Mouse (Mus musculus) mouse trophoblast stem cell (cell line): ENCODE data around the gene Ldlrad3.

Experiments used
- in situ Hi-C, 2 experiments: fragments of 300-500 bp; cut with MseI, MboI; formaldehyde crosslinking; loops; 2 replicates in 1 of 2; 3 replicates in 1 of 2; pipeline ENCODE4 v1.15.1; 2025

The Ldlrad3 gene

DNA sequence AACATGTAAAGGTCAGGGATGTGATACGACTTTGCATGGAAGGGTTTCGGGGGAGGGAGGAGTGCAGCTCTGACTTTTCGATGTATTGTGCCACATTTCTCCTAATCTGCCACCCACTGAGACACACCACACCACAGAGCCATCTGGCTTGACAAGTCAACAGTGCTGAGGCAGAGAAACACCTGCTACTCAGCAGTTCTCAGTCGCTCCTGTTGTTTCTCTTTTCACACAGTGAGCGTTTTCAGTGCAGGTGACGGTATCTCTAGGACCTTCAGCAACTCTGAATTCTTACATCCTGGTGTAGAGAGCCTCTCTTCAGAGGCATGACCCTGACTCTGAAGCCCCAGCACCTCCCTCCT, 68.8 kb downstream of the Ldlrad3 start:
- in situ Hi-C loops, result no loop called here

DNA sequence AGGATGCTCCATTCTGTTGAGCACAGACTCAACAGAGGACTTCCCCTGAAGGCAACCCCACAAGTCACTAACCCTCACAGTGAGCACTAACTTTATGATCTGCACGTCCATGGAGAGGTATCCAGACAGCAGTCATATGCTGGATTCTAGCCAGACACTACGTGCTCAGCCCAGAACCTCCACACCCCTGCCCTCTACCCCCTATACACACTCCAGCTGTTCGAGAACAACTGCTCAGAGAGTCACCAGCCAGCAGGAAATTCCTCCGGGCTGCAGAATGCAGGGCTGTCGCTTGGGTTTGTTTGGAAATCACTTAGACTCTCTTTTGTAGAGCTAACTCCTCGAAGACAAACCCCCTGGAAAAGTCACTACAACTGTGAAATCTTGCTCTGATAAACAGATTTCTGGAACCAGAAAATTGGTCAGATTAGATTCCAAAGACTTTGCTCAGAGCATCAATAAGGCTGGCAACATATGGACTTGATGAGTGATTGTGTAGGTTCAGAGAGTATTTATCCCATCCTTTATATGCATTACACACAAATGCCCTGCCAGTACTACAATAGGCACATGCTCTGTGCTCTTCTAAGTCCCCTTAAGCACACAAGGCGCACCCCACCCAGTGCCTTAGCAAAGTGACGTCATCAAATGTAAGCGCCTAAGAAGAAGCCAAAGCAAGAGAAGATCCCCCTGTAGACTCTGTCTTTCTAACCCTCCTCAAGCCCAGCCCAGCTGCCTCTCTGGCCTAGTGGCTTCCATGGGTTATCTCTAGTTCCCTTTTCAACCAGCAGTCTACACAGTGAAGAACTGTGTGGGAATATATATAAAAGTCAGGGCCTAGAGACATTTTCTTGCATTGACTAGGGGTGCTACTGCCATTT, 69.4 kb downstream of the Ldlrad3 start:
- in situ Hi-C loops, result no loop called here

GRCm38 (mm10) chr2:102113801-102114200, 72.4 kb downstream of the Ldlrad3 start:
- in situ Hi-C loops, result no loop called here

DNA sequence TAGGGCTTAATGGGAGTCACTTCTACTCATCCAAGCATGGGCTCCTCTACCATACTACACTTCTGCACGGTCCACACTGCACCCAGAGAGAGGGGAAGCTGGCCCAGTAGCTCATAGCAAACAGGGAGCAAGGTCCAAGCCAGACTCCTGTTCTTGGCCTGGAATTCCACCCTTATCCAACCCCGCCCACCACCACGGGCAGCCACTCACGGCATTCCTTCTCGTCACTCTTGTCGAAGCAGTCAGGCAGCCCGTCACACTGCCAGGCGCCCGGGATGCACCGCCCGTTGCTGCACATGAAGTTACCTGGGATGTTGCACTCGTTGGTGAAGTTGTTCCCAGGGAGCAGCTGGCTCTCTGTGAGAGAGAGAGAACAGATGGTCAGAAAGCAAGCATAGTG, 72.9 kb downstream of the Ldlrad3 start:
- in situ Hi-C loops, result no loop called here

- in situ Hi-C loops, result no loop called here
These were observed 74.2 kb downstream of the Ldlrad3 start for GRCm38 (mm10) chr2:102111906-102112499.

- in situ Hi-C loops, result no loop called here
These were observed 75.9 kb downstream of the Ldlrad3 start for GRCm38 (mm10) chr2:102110306-102110705.

GRCm38 (mm10) chr2:102107280-102107679, 78.9 kb downstream of the Ldlrad3 start:
- in situ Hi-C loops, result no loop called here

DNA sequence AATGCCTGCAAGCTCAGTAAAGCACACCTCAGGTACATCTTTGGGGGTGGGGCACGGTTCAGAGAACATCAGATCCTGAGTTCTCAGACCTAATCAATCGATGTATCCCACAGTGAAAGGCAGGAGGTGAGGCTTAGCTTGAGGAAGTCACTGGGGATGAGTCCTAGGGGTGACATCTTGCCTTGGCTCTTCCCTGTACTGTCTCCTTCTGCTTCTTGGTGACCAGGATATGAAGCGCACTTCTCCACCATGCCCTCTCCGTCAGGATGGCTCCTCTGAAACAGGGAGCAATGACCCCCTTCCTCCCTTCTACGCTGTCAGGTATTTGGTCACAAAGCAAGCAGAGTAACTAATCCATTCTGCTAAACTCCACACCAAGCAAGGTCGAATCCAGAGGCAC, 79.5 kb downstream of the Ldlrad3 start:
- in situ Hi-C loops, result no loop called here

- in situ Hi-C loops, result no loop called here
These were observed 80.7 kb downstream of the Ldlrad3 start for GRCm38 (mm10) chr2:102105454-102105853.

DNA sequence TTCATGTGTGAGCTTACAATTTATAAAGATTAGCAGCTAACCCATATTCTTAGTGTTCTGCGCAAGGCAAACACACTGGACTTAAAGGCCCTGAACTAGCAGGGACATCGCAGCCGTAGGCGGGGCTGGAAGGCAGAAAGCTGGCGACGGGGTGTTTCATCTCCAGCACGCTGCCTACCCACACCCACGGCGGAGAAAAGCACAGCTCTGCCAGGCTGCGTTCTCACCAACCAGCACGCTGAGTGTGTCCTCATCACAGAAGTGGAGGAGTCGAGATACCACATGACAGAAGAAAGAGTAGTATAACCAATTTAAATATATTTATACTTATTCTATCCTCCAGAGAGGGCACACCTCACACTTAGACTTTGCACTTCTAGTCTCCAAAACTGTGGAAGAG, 82.2 kb downstream of the Ldlrad3 start:
- in situ Hi-C loops, result no loop called here

DNA sequence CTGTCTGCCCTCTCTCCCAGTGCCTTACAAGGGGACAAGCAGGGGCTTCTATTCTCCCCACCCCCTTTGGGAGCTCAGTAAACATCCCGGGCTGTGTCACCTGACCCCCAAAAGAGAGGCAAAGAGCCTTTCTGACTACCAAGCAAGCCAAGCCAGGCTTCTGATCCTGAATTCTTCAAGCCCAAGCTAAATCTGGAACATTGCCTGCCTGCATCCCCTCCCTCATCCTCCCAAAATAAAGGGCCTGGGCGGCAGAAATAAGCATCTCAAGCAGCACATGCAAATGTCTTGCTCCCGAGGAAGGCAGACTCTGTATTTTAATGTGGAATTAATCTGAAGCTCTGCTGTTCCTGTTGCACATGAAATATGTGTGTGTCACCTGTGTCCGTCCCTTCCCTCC, 85.7 kb downstream of the Ldlrad3 start:
- in situ Hi-C loops, result no loop called here

GRCm38 (mm10) chr2:102099702-102100450, 86.3 kb downstream of the Ldlrad3 start:
- in situ Hi-C loops, result loop anchor here (10.0 to 25.0 kb wide), 3 partner anchors 185 to 337 kb away; no protein-coding TSS in a partner anchor

- in situ Hi-C loops, result loop anchor here (10.0 to 25.0 kb wide), 3 partner anchors 186 to 338 kb away; no protein-coding TSS in a partner anchor
These were observed 86.9 kb downstream of the Ldlrad3 start for GRCm38 (mm10) chr2:102099261-102099660.

DNA sequence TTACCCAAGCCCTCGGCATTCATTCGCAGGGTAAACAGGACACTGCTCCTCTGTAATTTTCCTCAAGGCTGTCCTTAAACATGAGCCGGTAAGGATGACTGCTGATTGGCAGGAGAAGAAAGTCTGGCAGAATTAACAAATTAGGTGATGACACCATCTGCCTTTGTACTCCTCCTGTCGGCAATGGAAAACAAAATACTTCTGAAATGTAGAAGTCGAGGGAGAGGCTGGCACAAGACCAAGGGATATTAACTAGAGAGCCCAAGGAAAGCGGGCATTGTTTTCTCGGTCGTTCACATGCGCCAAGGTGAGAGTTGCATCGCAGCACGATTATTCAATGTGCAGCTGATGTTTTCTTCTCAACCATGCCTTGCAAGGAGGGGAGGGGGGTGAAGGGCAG, 91.4 kb downstream of the Ldlrad3 start:
- in situ Hi-C loops, result loop anchor here (10.0 to 25.0 kb wide), 3 partner anchors 190 to 343 kb away; no protein-coding TSS in a partner anchor

GRCm38 (mm10) chr2:102094281-102094680, 91.9 kb downstream of the Ldlrad3 start:
- in situ Hi-C loops, result loop anchor here (10.0 to 25.0 kb wide), 3 partner anchors 191 to 343 kb away; no protein-coding TSS in a partner anchor

- in situ Hi-C loops, result loop anchor here (10.0 to 25.0 kb wide), 3 partner anchors 192 to 345 kb away; no protein-coding TSS in a partner anchor
These were observed 93.6 kb downstream of the Ldlrad3 start for GRCm38 (mm10) chr2:102092579-102092978.

GRCm38 (mm10) chr2:102091516-102092350, 94.5 kb downstream of the Ldlrad3 start:
- in situ Hi-C loops, result loop anchor here (10.0 to 25.0 kb wide), 3 partner anchors 193 to 346 kb away; no protein-coding TSS in a partner anchor

DNA sequence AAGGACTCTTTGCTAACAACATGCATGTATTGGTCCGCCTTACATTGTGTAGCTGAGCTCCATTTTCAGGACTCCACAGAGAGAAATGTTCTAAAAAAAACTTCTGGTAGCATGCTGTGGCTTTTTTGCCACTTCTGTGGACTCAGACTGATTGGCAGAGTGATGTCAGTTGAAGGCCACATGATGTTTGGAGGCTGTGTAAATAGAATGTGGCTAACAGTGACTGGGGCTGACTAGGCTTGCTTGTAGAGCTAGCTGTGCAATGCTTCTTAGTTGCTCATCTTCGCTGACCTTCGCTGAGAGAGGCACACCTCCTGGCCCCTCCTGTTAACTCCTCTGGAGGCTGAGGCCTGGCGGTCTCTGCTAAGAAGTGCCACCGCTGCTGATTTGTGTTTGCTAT, 98.4 kb downstream of the Ldlrad3 start:
- in situ Hi-C loops, result loop anchor here (25.0 kb wide), 2 partner anchors 200 to 350 kb away; no protein-coding TSS in a partner anchor

GRCm38 (mm10) chr2:102086583-102086982, 99.6 kb downstream of the Ldlrad3 start:
- in situ Hi-C loops, result loop anchor here (25.0 kb wide), 2 partner anchors 201 to 351 kb away; no protein-coding TSS in a partner anchor

- in situ Hi-C loops, result loop anchor here (25.0 kb wide), 2 partner anchors 205 to 355 kb away; no protein-coding TSS in a partner anchor
These were observed 103.4 kb downstream of the Ldlrad3 start for GRCm38 (mm10) chr2:102082782-102083181.

DNA sequence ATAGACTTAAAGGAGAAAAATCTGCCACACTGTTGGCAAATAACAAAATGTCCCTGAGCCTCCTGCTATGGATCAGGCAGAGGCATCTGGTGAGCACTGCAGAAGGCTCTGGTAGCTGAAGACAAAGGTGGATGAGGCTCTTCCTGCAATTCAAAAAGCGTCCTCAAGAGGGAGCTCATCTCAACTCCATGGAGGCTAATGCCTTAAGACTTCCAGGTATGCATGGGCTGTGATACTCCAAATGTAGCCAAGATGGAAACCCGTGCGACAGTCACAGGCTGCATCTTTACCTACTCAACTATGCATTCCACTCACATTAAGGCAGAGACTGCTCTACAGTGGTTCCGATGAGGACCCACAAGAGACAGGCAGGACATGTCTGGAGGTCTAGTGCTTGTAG, 108.6 kb downstream of the Ldlrad3 start:
- in situ Hi-C loops, result loop anchor here (25.0 kb wide), 2 partner anchors 210 to 360 kb away; no protein-coding TSS in a partner anchor
